Mouse (Mus musculus): ENCODE data around the gene Lrpap1. TPM values are rescaled to one million over a fixed set of nuclear protein-coding genes. Genes with fewer than 3 reads are reported as not detected.

The Lrpap1 gene
- polyA plus RNA-seq (2015; fragmentation: Nextera tagmentation; extraction: Ambion mirVana): 252 and 271 TPM in 2 replicates

- Histone ChIP-seq H3K36me3 (ENCODE audit: insufficient read depth, low read length) (peaks cover 18% of the 10 kb centered on the region), H3K4me1 (ENCODE audit: insufficient read depth, low read length) (peaks cover 20% of the 10 kb centered on the region), H3K9me3 (ENCODE audit: low read length) (no peaks in the 10 kb centered on the region), H3K27ac (ENCODE audit: low read length) (peak within 1 kb of the TSS; percentile 54), H3K9ac (replicated peaks; ENCODE audit: low read length) (peak within 1 kb of the TSS; percentile 77), H3K4me3 (ENCODE audit: low read length) (peak within 1 kb of the TSS; percentile 75), H3K27me3 (ENCODE audit: insufficient read depth, low read length) (no peaks in the 10 kb centered on the region), H3K4me2 (replicated peaks; ENCODE audit: low read depth, low read length) (peak within 1 kb of the TSS; percentile 72)
- ATAC-seq (ENCODE audit: low FRiP score, low TSS enrichment): peak; percentile 93
- under 1% methylated on average over 39 of the region's 39 CpGs for WGBS
These were observed at the start of gene Lrpap1 for GRCm38 (mm10) chr5:35104960-35105921. Gene Lrpap1, minus strand, starts transcription at chr5:35105766.

GRCm38 (mm10) chr5:35149939-35150338 lies 44.4 kb upstream of the Lrpap1 start:
- no peak overlapping the region for H3K27ac ChIP-seq (ENCODE audit: low read length)
- H3K9ac ChIP-seq (replicated peaks; ENCODE audit: low read length): no peak overlapping the region
- H3K36me3 ChIP-seq (ENCODE audit: insufficient read depth, low read length): no peaks in the 10 kb centered on the region
- peaks cover 5% of the 10 kb centered on the region; the same call in 1 of the 2 replicates for H3K9me3 ChIP-seq (ENCODE audit: low read length)
- no peak overlapping the region for H3K4me3 ChIP-seq (ENCODE audit: low read length)
- no peaks in the 10 kb centered on the region for H3K27me3 ChIP-seq (ENCODE audit: insufficient read depth, low read length)
- 80% methylated on average over 5 of the region's 5 CpGs for WGBS
- no peak for ATAC-seq (ENCODE audit: low FRiP score, low TSS enrichment)
- no peak overlapping the region for H3K4me2 ChIP-seq (replicated peaks; ENCODE audit: low read depth, low read length)
- H3K4me1 ChIP-seq (ENCODE audit: insufficient read depth, low read length): no peaks in the 10 kb centered on the region

GRCm38 (mm10) chr5:35149526-35149925 lies 44.0 kb upstream of the Lrpap1 start:
- no peak overlapping the region for H3K4me2 ChIP-seq (replicated peaks; ENCODE audit: low read depth, low read length)
- 81% methylated on average over 4 of the region's 4 CpGs for WGBS
- H3K27ac ChIP-seq (ENCODE audit: low read length): no peak overlapping the region
- no peak overlapping the region for H3K9ac ChIP-seq (replicated peaks; ENCODE audit: low read length)
- no peak overlapping the region for H3K4me3 ChIP-seq (ENCODE audit: low read length)
- no peaks in the 10 kb centered on the region for H3K4me1 ChIP-seq (ENCODE audit: insufficient read depth, low read length)
- no peaks in the 10 kb centered on the region for H3K36me3 ChIP-seq (ENCODE audit: insufficient read depth, low read length)
- peaks cover 5% of the 10 kb centered on the region; the same call in 1 of the 2 replicates for H3K9me3 ChIP-seq (ENCODE audit: low read length)
- H3K27me3 ChIP-seq (ENCODE audit: insufficient read depth, low read length): no peaks in the 10 kb centered on the region
- no peak for ATAC-seq (ENCODE audit: low FRiP score, low TSS enrichment)

GRCm38 (mm10) chr5:35147963-35148767 lies 42.6 kb upstream of the Lrpap1 start:
- H3K9me3 ChIP-seq (ENCODE audit: low read length): peaks cover 5% of the 10 kb centered on the region; the same call in 1 of the 2 replicates
- H3K36me3 ChIP-seq (ENCODE audit: insufficient read depth, low read length): no peaks in the 10 kb centered on the region
- no peaks in the 10 kb centered on the region for H3K4me1 ChIP-seq (ENCODE audit: insufficient read depth, low read length)
- ATAC-seq (ENCODE audit: low FRiP score, low TSS enrichment): no peak
- H3K9ac ChIP-seq (replicated peaks; ENCODE audit: low read length): no peak overlapping the region
- H3K4me2 ChIP-seq (replicated peaks; ENCODE audit: low read depth, low read length): no peak overlapping the region
- H3K27ac ChIP-seq (ENCODE audit: low read length): no peak overlapping the region
- H3K4me3 ChIP-seq (ENCODE audit: low read length): no peak overlapping the region
- no peaks in the 10 kb centered on the region for H3K27me3 ChIP-seq (ENCODE audit: insufficient read depth, low read length)
- WGBS: 68% methylated on average over 8 of the region's 8 CpGs

GRCm38 (mm10) chr5:35147155-35147962 lies 41.8 kb upstream of the Lrpap1 start:
- 36% methylated on average over 2 of the region's 2 CpGs for WGBS
- no peaks in the 10 kb centered on the region for H3K4me1 ChIP-seq (ENCODE audit: insufficient read depth, low read length)
- no peak overlapping the region for H3K4me3 ChIP-seq (ENCODE audit: low read length)
- H3K4me2 ChIP-seq (replicated peaks; ENCODE audit: low read depth, low read length): no peak overlapping the region
- ATAC-seq (ENCODE audit: low FRiP score, low TSS enrichment): no peak
- no peaks in the 10 kb centered on the region for H3K27me3 ChIP-seq (ENCODE audit: insufficient read depth, low read length)
- H3K36me3 ChIP-seq (ENCODE audit: insufficient read depth, low read length): no peaks in the 10 kb centered on the region
- no peak overlapping the region for H3K27ac ChIP-seq (ENCODE audit: low read length)
- peaks cover 5% of the 10 kb centered on the region; the same call in 1 of the 2 replicates for H3K9me3 ChIP-seq (ENCODE audit: low read length)
- H3K9ac ChIP-seq (replicated peaks; ENCODE audit: low read length): no peak overlapping the region

GRCm38 (mm10) chr5:35146747-35147146 lies 41.2 kb upstream of the Lrpap1 start:
- Histone ChIP-seq H3K27me3 (ENCODE audit: insufficient read depth, low read length) (no peaks in the 10 kb centered on the region), H3K4me1 (ENCODE audit: insufficient read depth, low read length) (no peaks in the 10 kb centered on the region), H3K36me3 (ENCODE audit: insufficient read depth, low read length) (no peaks in the 10 kb centered on the region), H3K4me2 (replicated peaks; ENCODE audit: low read depth, low read length) (no peak overlapping the region), H3K27ac (ENCODE audit: low read length) (no peak overlapping the region), H3K4me3 (ENCODE audit: low read length) (no peak overlapping the region), H3K9me3 (ENCODE audit: low read length) (peaks cover 5% of the 10 kb centered on the region; the same call in 1 of the 2 replicates), H3K9ac (replicated peaks; ENCODE audit: low read length) (no peak overlapping the region)
- ATAC-seq (ENCODE audit: low FRiP score, low TSS enrichment): no peak
- 76% methylated on average over 2 of the region's 2 CpGs for WGBS

GRCm38 (mm10) chr5:35144716-35145115 lies 39.1 kb upstream of the Lrpap1 start:
- Histone ChIP-seq H3K9me3 (ENCODE audit: low read length) (no peaks in the 10 kb centered on the region), H3K27me3 (ENCODE audit: insufficient read depth, low read length) (no peaks in the 10 kb centered on the region), H3K4me2 (replicated peaks; ENCODE audit: low read depth, low read length) (no peak overlapping the region), H3K27ac (ENCODE audit: low read length) (no peak overlapping the region), H3K4me3 (ENCODE audit: low read length) (no peak overlapping the region), H3K4me1 (ENCODE audit: insufficient read depth, low read length) (no peaks in the 10 kb centered on the region), H3K36me3 (ENCODE audit: insufficient read depth, low read length) (no peaks in the 10 kb centered on the region), H3K9ac (replicated peaks; ENCODE audit: low read length) (no peak overlapping the region)
- 86% methylated on average over 2 of the region's 2 CpGs for WGBS
- ATAC-seq (ENCODE audit: low FRiP score, low TSS enrichment): no peak

GRCm38 (mm10) chr5:35143460-35144245 lies 38.1 kb upstream of the Lrpap1 start:
- Histone ChIP-seq H3K27me3 (ENCODE audit: insufficient read depth, low read length) (no peaks in the 10 kb centered on the region), H3K9ac (replicated peaks; ENCODE audit: low read length) (no peak overlapping the region), H3K9me3 (ENCODE audit: low read length) (no peaks in the 10 kb centered on the region), H3K36me3 (ENCODE audit: insufficient read depth, low read length) (no peaks in the 10 kb centered on the region), H3K4me1 (ENCODE audit: insufficient read depth, low read length) (no peaks in the 10 kb centered on the region), H3K27ac (ENCODE audit: low read length) (no peak overlapping the region), H3K4me2 (replicated peaks; ENCODE audit: low read depth, low read length) (no peak overlapping the region), H3K4me3 (ENCODE audit: low read length) (no peak overlapping the region)
- 72% methylated on average over 10 of the region's 10 CpGs for WGBS
- no peak for ATAC-seq (ENCODE audit: low FRiP score, low TSS enrichment)

- Histone ChIP-seq H3K27ac (ENCODE audit: low read length) (no peak overlapping the region), H3K4me2 (replicated peaks; ENCODE audit: low read depth, low read length) (no peak overlapping the region), H3K4me3 (ENCODE audit: low read length) (no peak overlapping the region), H3K9ac (replicated peaks; ENCODE audit: low read length) (no peak overlapping the region), H3K9me3 (ENCODE audit: low read length) (no peaks in the 10 kb centered on the region), H3K36me3 (ENCODE audit: insufficient read depth, low read length) (no peaks in the 10 kb centered on the region), H3K27me3 (ENCODE audit: insufficient read depth, low read length) (no peaks in the 10 kb centered on the region), H3K4me1 (ENCODE audit: insufficient read depth, low read length) (no peaks in the 10 kb centered on the region)
- ATAC-seq (ENCODE audit: low FRiP score, low TSS enrichment): no peak
- WGBS: 69% methylated on average over 1 of the region's 1 CpGs
These were observed 37.3 kb upstream of the Lrpap1 start for GRCm38 (mm10) chr5:35142910-35143309.

Measured in kidney, embryonic 16.5 days (tissue).